Mouse (Mus musculus) urinary bladder, postnatal 4 days (tissue): ENCODE data around the gene Podnl1.

Source experiments
- DNase-seq, 2 experiments: peaks; one replicate each; pipeline ENCODE4 v3.0.0; 2021 to 2022; ENCODE audit warnings: low spot score in 2 of 2

The Podnl1 gene

DNA sequence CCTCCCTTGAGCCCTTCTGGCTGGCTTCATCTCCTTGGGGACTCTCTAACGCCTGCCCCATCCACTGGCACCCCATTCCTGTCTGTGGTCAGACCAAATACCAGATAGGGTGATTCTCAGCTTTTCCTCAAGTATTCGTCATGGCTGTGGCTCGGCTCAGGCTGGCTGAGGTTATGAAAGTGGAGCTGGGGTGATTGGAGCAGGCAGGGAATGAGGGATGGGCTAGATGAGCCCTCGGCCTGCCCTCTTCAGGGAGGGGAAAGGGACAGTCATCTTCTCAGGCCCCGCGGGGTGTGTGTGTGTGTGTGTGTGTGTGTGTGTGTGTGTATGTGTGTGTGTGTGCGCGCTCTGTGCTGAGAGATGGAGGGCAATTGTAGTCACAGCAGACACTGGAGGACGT lies at the start of gene Podnl1:
Gene Podnl1, plus strand, starts transcription at position 334 of the 400 bp plus-strand sequence.
- no peak for DNase-seq

- no peak for DNase-seq
Observed at GRCm38 (mm10) chr8:84076412-84076811, 49.4 kb upstream of the Podnl1 start.

DNA sequence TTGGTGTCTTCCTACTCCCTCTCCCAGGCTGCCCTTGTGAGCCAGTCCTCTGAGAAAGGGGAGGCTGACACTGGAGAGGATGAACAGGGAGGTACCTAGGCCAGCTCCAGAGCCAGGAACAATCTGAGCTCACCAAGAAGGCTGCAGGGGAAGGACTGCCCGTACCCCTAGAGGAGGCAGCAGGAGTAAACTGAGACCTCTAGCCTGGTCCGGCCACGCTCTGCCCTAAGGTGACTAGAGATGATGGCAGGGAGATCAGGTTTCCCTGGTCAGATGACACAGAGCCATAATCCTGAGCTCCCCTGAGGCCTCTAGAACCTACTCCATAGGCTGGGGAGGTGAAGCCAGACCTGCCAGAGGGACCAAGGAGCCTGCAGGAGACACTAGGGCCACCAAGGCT lies 48.9 kb upstream of the Podnl1 start:
- DNase-seq = no peak

- DNase-seq = no peak
Observed at GRCm38 (mm10) chr8:84079206-84079605, 46.6 kb upstream of the Podnl1 start.

DNA sequence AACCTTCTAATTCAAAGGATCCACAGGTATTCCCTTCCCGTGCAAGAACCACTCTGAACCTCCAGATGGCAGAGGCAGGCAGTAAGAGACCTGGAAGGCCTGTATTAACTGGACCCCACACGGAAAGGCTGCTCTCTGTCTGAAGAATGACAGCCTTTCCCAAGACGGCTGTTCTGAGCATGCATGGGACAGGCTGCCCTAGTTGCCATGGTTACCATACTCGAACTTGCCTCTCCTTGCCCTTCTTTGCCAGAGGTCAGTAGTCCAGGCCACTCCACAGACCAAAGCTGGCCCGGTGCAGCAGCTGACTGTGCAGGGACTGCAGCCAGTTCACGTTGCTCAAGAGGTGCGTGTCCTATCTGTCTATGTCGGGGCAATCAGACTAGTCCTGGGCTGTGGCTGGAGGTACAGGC lies 42.0 kb upstream of the Podnl1 start:
- DNase-seq = no peak

- no peak for DNase-seq
Observed at GRCm38 (mm10) chr8:84084341-84085115, 41.3 kb upstream of the Podnl1 start.

DNA sequence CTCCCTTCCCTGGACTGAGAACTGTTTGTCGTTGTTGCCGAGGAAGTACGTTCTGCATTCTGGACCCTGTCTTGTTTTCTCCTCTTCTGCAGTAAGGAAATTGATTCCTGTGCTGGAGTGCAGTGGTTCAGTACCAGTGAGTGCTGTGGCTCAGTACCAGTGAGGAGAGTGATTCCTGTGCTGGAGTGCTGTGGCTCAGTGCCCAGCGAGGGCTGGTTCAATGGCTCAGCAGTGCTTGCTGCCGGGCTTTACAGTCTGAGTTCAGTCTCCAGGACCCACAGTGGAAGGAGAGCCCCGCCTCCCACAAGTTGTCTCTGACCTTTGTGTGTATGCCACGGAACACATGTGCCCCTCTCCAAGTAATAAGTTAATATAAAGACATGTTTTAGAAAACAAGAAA lies 38.6 kb upstream of the Podnl1 start:
- DNase-seq = no peak

GRCm38 (mm10) chr8:84087821-84088220 lies 38.0 kb upstream of the Podnl1 start:
- DNase-seq = no peak

DNA sequence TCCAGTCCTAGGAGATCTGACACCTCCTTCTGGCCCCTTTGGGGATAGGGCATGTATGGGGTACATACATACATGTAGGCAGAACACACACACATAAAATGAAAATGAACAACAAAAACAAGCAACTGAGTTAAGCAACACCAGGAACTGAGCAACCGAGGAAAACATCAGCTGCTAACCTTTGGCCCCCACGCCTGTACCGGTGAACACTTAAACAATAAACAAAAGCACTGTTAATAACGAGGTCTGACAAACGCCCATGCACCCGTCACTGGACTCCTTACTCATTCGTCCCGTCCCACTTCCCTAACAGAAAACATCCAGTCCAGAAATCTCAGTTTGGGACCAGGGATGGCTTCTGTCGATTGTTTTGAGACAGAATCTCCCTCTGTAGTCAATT lies 36.5 kb upstream of the Podnl1 start:
- DNase-seq = no peak

DNA sequence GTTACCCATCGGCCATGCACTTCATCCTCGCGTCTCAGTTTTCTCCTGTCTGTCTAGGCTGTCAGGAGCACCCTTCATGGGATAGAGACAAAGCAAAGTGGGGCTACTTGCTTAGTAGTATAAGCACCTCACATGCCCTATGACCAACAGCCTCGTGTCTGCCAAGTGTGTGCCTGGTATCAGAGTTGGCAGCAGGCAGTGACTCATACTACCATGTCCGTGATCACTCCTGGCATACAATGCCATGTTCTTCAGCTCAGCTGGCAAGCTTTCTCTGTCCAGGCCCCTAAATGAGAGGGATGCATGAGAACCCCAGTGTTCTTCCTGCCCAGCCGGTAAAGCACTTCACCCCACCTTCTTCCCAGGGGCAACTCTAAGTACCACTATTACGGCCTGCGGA lies 35.2 kb upstream of the Podnl1 start:
- DNase-seq = no peak

DNA sequence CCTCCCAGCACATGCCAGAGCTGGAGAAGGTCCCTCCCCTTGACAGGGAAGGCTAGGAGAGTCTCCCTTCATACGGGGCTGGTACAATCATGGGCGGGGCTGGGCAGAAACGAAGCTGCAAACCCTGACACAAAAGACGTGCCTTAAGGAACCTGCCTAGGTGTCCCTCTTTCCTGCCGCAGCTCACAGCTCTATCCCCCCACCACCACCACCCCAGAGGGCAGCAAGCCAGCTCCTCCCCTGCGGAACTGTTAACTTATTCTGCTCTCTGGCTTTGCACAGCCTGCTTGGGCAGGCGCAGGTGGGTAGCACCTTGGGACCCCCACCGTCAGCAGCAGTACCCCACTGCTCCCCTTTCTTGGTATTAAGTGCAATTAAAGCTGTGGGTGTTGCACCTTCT lies 29.7 kb upstream of the Podnl1 start:
- no peak for DNase-seq

GRCm38 (mm10) chr8:84098376-84098775 lies 27.4 kb upstream of the Podnl1 start:
- DNase-seq = no peak

DNA sequence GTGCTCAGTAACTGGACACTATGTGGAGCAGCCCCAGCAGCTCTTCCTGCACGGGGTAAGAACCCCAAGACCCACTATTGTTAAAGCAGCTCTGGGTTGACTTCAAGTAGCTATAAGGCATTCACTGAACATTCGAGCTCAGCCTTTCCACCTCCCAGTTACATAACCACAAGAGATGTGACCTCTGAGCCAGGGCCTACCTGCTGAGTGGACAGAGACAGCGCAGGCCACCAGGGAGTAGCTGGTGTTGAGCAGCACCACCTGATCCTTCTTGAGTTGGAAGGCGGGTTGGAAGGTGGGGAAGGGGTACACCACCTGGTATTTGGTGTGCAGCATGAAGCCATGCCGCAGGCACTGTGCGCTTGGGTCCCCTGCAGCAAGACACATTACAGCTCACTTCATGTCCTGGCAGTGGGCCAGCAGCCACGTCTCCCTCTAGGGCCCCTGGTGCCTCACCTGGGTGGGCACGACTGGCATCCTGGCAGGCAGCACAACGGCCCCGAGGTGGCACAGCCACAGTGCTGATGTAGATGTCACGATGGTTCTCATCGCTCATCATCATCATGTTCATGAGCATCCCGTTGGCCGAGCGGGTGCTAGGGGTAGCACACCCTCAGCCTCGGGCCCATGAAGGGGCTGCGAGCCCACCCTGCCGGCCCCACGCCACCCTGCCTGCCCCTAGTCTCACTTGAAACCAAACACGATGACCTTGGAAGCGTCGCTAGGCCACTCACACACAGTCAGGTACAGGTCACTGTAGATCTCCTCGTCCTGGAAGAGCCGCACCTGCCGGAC lies 24.1 kb upstream of the Podnl1 start:
- no peak for DNase-seq

DNA sequence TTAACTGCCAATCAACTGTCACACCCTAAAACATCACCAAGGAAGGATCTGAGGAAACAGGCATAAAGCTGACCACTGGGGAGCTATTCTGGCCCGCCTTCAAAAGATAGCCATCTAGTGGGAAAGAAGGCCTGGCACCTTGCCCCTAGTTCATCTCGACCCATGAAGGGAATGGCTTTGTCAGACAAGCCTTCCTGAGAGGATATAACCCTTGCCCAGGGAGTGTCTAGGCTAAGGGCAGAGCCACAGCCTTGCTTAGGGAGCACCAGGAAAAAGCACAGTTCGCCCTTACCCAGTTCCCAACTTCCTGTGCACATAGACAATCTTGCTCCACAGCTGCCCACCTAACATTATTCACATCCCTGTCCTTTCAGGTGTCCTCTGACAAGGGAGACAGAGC lies 22.2 kb upstream of the Podnl1 start:
- DNase-seq = no peak

DNA sequence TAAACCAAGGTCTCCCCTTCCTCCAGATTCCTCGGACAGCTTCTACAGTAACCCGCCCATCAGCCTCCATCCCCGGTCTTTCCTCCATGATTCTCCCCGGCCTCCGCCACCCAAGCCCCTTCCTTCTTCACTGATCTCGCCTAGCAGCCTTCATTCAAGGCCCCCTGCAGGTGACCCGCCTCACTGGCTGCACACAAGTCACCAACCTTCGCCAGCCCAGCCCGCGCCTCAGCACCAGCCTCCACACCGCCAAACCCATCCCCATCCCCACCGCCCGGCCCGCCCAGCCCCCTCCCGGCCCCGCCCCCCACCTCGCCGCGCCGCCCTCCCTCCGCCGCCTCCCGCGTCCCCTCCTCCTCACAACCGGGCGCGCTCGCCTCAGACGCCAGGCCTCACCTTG lies 21.6 kb upstream of the Podnl1 start:
- peak in 1 of 2 experiments; percentile 56 for DNase-seq

DNA sequence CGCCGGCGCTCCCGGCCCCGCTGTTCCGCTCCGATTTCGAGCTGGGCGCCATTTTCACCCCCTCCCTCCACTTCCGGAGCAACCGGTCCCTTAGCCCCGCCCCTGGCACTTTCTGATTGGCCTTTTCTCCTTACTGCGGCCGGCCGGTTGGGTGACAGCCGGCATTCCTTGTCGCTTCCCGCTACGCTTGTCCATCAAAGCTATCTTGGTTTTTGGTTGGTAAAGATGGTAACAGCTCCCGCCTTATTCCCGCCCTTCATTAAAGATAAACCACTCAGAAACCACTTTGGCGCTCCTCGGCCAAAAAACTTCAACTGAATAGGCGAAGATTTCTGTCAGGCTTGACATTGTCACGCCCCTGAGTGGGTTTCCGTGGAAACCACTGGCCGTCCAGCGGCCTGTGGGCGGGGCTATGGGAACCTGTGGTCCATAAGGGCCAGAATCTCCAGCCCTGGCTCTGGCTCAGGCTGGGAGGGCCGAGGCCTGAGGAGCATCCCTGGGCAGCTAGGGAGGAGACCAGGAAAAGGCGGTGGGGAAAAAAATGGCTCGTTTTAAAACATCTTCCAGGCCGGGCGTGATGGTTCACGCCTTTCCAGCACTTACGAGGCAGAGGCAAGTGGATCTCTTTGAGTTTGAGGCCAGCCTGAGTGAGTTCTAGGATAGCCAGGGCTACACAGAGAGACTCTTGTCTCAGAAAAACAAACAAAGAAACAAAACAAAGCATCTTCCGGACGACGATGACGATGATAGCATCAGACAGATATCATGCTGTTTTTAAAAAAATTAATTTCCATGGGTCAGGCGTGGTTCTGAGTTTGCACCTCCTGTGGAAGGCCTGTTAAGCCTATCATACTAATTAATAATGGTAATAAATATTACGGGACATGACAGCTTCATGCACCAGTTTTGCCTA lies 20.8 kb upstream of the Podnl1 start, which contains the start of gene Dcaf15:
Gene Dcaf15, minus strand, starts transcription at position 72 of the 913 bp plus-strand sequence.
- DNase-seq = peak; percentile 97 to 99

- no peak for DNase-seq
Observed at GRCm38 (mm10) chr8:84105676-84106075, 20.1 kb upstream of the Podnl1 start.

DNA sequence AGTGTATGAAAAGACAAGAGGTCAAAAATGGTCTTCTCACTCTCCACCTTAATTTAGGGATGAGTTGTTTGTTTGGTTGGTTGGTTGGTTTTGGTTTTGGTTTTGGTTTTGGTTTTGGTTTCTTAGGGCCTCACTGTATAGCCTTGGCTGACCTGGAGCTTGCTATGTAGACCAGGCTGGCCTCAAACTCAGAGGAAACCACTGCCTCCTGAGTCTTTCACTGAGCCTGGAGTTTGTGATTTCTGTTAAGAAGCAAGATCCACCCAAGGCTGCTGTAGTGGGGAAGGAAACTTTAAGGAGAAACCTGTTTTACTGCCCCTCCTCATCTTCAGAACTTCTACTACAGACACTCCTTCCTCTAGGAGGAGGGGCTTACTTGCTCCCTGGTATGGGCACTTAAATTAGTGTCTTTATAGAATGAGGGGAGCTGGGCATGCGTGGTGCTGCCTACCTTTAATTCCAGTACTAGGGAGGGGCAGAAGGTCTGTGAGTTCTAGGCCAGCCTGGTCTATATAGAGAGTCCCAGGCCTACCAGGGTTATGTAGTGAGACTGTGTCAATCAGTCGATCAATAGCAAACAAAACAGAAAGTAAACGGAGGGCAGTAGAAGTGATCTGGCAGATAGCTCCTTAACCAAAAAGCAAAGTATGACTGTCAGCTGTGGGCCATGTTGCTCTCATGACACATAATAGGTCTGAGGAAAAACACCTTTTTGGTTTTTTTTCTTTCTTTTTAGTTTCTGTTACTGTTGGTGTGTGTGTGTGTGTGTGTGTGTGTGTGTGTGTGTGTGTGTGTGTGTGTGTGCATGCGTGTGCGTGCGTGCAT lies 19.4 kb upstream of the Podnl1 start:
- no peak for DNase-seq

- DNase-seq = no peak
Observed at GRCm38 (mm10) chr8:84115646-84116045, 10.1 kb upstream of the Podnl1 start.

DNA sequence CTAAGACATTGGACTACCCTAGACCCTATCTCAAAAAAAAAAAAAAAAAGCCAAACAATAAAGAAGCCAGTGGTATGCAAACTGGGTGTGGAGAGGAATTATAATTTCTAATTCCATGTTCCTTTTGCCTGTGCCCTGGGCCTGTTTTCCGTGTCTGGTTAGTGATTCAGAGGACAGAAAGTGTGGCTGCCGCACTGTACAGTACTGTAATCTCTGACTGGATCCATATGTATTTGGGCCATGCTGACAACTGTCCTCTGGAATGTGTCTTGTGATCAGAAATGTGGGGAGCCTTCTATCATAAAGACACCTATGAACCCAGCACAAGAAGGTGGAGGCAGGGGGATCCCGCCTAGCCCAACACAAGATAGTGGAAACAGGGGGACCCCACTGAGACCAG lies 3.6 kb upstream of the Podnl1 start:
- no peak for DNase-seq

DNA sequence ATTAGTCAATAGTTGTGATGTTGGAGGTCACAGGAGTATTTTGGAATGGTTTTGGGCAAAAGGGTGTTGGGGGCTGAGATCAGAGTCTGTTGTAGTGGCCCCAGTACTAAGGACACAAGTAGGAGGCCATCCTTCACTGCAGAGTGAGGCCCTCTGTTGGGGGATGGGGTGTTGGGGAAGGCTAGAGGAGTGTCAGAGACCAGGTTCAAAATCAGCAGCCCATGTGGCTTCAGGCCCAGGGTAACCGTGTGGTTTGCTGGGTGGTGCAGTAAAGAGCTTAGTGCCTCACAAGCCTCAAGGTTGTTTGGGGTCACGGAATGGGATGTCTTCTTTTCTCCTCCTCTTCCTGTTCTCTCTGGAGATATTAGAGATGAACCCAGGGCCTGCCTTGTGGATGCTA lies 953 bp downstream of the Podnl1 start:
- no peak for DNase-seq
